Mouse (Mus musculus): ENCODE results near the gene Fastkd1. TPM values are rescaled to one million over a fixed set of nuclear protein-coding genes. Genes with fewer than 3 reads are reported as not detected.

Gene Fastkd1
- 3.7 TPM in 2 replicates for polyA plus RNA-seq (2021; fragmentation: Nextera tagmentation)
- long read RNA-seq, experiment 1, transcript Fastkd1-201 (14 exons, 2,865 nt), result major isoform, 6 of 10 reads
- long read RNA-seq, experiment 1, partial matches to known transcripts, result 3 of 10 reads
- long read RNA-seq, experiment 1, other reads (novel, unspliced or antisense), result 1 of 10 reads
- long read RNA-seq, experiment 2, partial matches to known transcripts, result 2 of 7 reads
- long read RNA-seq, experiment 2, other reads (novel, unspliced or antisense), result 4 of 7 reads

DNA sequence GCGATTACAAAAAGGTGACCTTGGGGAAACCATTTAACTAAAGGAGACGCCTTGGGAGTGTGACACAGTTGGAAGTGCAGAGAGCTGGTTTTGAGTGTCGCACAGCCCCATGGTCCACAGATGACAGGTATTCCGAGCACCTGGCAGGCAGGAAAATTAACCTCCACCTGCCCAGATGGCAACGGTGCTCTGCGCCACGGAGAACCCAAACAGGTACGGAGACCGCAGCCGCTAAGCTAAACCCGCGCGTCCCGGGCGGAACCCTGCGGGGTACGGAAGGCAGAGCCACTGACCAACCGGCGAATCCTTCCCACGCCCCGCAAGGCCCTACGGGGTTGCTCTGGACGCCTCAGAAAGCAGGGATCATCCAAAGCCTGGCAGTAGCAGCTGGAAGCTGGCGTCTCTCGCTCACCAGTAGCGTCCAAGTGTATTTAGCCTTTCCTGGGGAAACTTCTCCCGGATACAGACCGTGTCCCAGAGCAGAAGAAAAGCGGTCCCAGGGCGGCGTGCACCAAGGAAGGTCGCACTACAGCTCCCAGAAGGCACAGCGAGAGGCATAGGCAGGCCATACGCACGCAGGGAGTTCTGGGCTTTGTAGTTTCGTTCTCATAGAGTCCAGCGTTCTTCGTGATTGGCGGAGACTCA is at the start of gene Fastkd1:
Gene Fastkd1, minus strand, starts transcription at position 536 of the 645 bp plus-strand sequence.

GRCm38 (mm10) chr2:69722273-69722649 is 8.9 kb upstream of the Fastkd1 start, which contains the start of gene Ppig:
Ppig (plus strand) TSS chr2:69722545.

DNA sequence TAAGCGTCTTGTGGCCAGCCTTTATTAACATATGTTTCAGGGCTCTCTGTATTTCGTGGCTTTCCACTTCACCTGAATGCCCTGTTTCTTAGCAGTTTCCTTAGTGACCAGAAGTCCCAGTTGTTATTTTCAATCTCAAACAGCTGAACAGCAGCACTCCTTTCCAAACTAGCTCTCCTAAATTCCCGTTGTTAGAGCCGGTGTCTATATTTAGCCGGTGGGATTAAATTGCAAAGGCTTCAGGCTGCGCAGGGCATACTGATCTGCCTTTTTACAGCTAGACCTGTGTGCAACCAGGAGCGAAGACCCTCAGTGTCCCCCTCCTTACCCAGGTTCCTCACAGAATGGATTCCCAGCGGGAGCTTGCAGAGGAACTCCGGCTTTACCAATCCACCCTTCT is 43.5 kb downstream of the Fastkd1 start, which contains the start of gene Klhl41:
Gene Klhl41, plus strand, starts transcription at position 268 of the 400 bp plus-strand sequence.

GRCm38 (mm10) chr2:69646726-69647490 is 66.4 kb downstream of the Fastkd1 start, which contains the start of gene Bbs5:
Bbs5 (plus strand) TSS chr2:69647171.

Other genes with a start within 250 kb of the Fastkd1 start
- gene Lrp2, start 127.5 kb downstream of the Fastkd1 start, polyA plus RNA-seq (2021; fragmentation: Nextera tagmentation), result 0.05 TPM in 1 of 2 replicates, not detected in the other
- gene Bbs5, start 66.3 kb downstream of the Fastkd1 start, polyA plus RNA-seq (2021; fragmentation: Nextera tagmentation), result 14.8 and 16.1 TPM in 2 replicates
- gene Klhl41, start 43.4 kb downstream of the Fastkd1 start, polyA plus RNA-seq (2021; fragmentation: Nextera tagmentation), result 0.09 and 0.29 TPM in 2 replicates
- gene Ppig, start 9.0 kb upstream of the Fastkd1 start, polyA plus RNA-seq (2021; fragmentation: Nextera tagmentation), result 65.9 and 74.6 TPM in 2 replicates
- gene Ccdc173, start 76.1 kb upstream of the Fastkd1 start, polyA plus RNA-seq (2021; fragmentation: Nextera tagmentation), result 1.6 and 1.9 TPM in 2 replicates
- gene Phospho2, start 76.1 kb upstream of the Fastkd1 start, polyA plus RNA-seq (2021; fragmentation: Nextera tagmentation), result 21.7 and 24.8 TPM in 2 replicates
- 22.3 and 26.7 TPM in 2 replicates for gene Klhl23, start 108.4 kb upstream of the Fastkd1 start, polyA plus RNA-seq (2021; fragmentation: Nextera tagmentation)
- gene Ssb, start 148.0 kb upstream of the Fastkd1 start, polyA plus RNA-seq (2021; fragmentation: Nextera tagmentation), result 150 and 199 TPM in 2 replicates
- gene Mettl5, start 172.1 kb upstream of the Fastkd1 start, polyA plus RNA-seq (2021; fragmentation: Nextera tagmentation), result 25.2 and 26.4 TPM in 2 replicates
- 6.2 and 9.4 TPM in 2 replicates for gene Ubr3, start 183.7 kb upstream of the Fastkd1 start, polyA plus RNA-seq (2021; fragmentation: Nextera tagmentation)

Measured in left cerebral cortex, adult 6 months (tissue).